17 mouse cellular contexts compared by ENCODE assay signal in the genomic region with DNA sequence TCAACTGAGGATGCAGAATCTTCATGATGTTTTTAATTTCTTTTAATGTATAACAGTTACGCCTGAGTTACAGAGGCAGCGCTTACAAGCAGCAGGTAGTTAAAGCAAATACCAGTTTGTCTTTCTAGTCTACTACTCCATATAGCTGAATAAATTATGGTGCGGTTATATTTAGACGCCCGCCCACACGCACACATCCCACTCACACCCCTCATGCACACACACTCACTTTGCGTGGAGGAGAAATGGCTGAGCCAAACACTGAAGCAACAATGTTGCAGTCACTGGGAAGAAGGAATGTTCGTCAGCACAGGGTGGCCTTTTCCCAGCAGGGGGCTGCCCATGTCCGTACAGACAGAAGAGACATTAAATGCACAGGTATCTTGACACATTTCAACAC.
DNase-seq lines count a peak whose midpoint lies in the region; ATAC-seq and TF ChIP-seq lines count a peak whose summit lies in the region.
"Had no signal": no experiment of that assay in that cellular context is flagged by ENCODE, and none has a peak within 500 bp of the region (broad histone marks: within the 10 kb centered on the region; RNA-seq: fewer than 3 reads in every experiment).

No protein-coding gene starts in this region.

- DNase-seq in frontal cortex, adult 2 months (ENCODE audit: extremely low spot score in 1 of 2, low spot score in 1 of 2): peak; percentile 67 to 81
- DNase-seq in layer of hippocampus, adult 2 months (ENCODE audit: low spot score in 2 of 2): peak; percentile 37
- DNase-seq in left cerebral cortex, adult 9 months (ENCODE audit: low spot score in 2 of 2): peak; percentile 31 to 83
- peak; percentile 71 for DNase-seq in right cerebral cortex, postnatal 25 days
- no peak for DNase-seq in liver
- no peak for DNase-seq in ovary, adult 18-20 months (ENCODE audit: low spot score)
- DNase-seq: adrenal gland, adult 2 months; cerebellum, adult 9-10 months; gastrocnemius, postnatal 36 days; heart, postnatal 36 days; kidney, adult 18-20 months; midbrain, embryonic 14.5 days; thymus, postnatal 4 days had no signal

- no peak overlapping the region for H3K4me3 ChIP-seq in layer of hippocampus, adult 2 months
- H3K4me3 ChIP-seq: lung, embryonic 15.5 days; stomach, embryonic 15.5 days had no signal

- TF ChIP-seq CTCF in layer of hippocampus, adult 2 months (conservative IDR thresholded peaks at IDR 0.05): no peak

- no peak overlapping the region for H3K27ac ChIP-seq in layer of hippocampus, adult 2 months
- H3K27ac ChIP-seq: hindbrain, postnatal 0 days; lung, embryonic 15.5 days; stomach, embryonic 15.5 days had no signal

- ATAC-seq in activated CD4-positive, CD25-positive, alpha-beta regulatory T cell, adult 4 months: no peak
- ATAC-seq: hindbrain, postnatal 0 days had no signal

Comparison
In these comparisons a context has a peak if more than half of its experiments do, and no peak if none do; other contexts are left out.
1. DNase-seq: peak in frontal cortex, adult 2 months (2 of 2), layer of hippocampus, adult 2 months (2 of 2), left cerebral cortex, adult 9 months (2 of 2) and right cerebral cortex, postnatal 25 days (single experiment); none in liver (single experiment) and ovary, adult 18-20 months (single experiment).